Mouse (Mus musculus): ENCODE measurements around the gene Wfdc9.

DNA sequence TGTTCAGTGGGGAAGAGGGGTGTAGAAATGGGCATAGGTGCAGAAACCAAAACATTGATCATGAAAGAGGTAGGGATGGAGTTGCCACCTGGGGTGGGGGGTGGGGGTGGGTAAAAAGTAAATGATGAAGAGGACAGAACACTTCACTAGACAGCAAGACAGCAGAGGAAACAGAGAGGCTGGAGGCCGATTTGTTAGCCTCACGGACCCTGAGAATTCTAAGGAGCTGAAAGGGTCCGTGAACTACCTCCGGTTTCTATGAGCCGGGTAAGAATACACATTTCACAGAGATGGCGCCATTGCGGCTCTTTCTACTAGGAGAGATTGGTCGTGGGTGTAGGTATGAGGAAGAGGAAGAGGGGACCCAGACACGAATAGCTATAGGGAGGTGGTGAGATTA lies at the start of gene Wfdc9:
- TF ChIP-seq CTCF (IDR thresholded peaks at IDR 0.05; ENCODE audit: low read depth) (no peak), EP300 (IDR thresholded peaks at IDR 0.05; ENCODE audit: low read depth) (no peak)

Data from liver, embryonic 14.5 days (tissue).